Mouse (Mus musculus): ENCODE data around the gene Bud13.

The Bud13 gene

DNA sequence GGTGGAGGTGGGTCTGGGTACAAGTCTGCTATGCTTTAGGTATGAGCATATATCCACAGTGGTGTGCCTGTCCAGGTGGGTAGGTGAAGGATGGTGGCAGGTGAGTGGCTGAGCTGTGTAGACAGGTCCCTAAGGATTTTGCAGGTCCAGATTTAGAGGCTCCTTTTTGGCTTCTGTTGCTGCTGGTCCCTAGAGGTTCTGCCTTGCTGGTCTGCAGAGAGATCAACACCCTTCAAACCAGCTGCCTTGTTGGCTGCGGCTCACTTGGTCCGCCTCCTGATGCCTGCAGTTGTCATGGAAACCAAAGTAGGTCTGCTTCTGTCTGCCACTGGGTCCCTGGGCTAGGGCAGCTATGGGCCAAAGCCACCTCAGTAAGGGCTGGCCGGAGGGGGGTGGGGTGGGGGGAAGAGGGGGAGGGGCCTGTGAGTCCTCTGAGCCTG, 55.1 kb downstream of the Bud13 start:
- no peak for DNase-seq (ENCODE audit: low spot score)

DNA sequence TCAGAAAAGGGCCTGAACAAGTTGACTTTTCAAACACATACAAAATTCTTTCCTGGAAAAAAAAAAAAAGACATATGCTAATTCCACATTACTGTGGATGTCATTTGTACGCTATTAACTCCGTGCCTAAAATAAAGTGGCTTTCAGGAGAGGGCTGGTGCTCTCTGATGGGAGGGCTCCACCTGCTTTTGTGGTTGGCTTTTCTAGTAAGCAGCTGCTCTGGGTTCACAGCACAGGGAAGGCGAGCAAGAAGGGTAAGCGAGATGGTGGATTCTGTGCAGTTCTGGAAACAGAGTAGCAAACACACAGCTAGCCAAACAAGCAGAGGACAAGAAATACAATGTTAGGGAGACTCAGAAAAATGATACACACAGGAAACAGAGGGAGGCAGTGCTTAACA, 55.6 kb downstream of the Bud13 start:
- no peak for DNase-seq (ENCODE audit: low spot score)

DNA sequence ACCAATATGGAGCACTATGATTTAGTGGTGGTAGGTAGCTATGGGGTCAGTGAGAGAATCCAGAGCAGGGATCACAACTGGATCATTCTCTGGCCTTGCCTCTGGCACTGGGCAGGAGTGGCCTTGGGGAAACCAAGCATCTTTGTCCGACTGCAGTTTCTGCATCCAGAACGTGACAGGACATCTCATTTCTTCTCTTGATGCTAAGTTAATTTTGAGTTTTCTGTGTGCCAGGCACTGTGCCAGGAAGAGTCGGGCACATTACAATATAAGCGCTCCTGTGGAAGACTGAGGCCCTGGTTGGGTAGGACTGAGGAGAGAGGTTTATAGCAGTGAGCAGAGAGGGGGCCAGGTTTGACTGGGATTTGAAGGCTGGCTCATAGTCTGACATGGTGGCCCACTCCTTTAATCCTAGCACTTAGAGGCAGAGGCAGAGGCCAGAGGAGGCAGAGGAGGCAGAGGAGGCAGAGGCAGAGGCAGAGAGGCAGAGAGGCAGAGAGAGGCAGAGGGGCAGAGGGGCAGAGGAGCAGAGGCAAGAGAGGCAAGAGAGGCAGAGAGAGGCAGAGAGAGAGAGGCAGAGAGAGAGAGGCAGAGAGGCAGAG, 56.3 kb downstream of the Bud13 start:
- DNase-seq (ENCODE audit: low spot score), result no peak

DNA sequence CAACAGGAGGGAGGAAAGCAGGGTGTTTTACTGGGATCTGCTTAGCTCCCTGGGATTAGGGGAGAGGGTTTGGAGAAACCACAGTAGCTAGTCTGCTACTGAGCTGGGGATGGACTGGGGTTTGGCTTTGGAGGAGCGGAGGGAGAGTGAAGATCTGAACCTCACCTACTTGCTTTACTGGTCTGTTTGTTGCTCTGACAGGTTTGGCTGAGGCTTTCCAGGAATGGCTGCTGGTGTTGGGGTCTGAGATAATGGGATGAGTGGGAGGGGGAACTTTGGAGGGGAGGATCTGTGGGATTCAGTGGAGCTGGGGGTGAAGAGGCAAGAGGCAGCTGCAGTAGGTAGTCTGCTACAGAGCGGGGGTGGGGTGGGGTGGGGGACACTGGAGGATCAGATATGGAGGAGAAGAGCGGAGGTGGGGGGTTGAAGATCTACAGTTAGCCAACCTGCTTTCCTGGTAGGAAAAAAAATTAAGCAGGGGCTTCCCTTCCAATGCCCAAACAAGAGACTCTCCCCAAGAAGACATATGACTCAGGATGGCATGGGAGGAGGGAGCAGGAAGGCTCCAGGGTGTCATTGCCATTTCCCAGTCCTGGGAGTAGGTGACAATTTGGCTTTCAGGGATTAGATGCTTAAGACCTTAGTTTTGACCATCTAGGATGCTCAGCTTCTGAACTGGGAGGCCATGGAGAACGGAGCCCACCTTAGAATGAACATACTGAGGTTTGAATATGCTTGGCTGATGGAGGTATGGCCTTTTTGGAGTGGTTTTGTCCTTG, 63.3 kb downstream of the Bud13 start:
- no peak for DNase-seq (ENCODE audit: low spot score)
